In genomic region chr13:64178746-64179652, GRCm38 (mm10) we compare ENCODE assay signal across 17 mouse cellular contexts. TPM values are rescaled to one million over a fixed set of nuclear protein-coding genes. Genes with fewer than 3 reads are reported as not detected.
DNase-seq lines count a peak whose midpoint lies in the region; ATAC-seq lines count a peak whose summit lies in the region.
"Had no signal": no experiment of that assay in that cellular context is flagged by ENCODE, and none has a peak within 500 bp of the region (broad histone marks: within the 10 kb centered on the region; RNA-seq: fewer than 3 reads in every experiment).

No protein-coding gene starts in this region.

- H3K4me1 ChIP-seq in forebrain, embryonic 10.5 days, result peaks cover 8% of the 10 kb centered on the region
- H3K4me1 ChIP-seq in forebrain, embryonic 14.5 days (ENCODE audit: control insufficient read depth, insufficient read depth, low read length), result no peaks in the 10 kb centered on the region
- H3K4me1 ChIP-seq in hindbrain, embryonic 12.5 days, result no peaks in the 10 kb centered on the region
- no peaks in the 10 kb centered on the region for H3K4me1 ChIP-seq in hindbrain, embryonic 11.5 days (replicated peaks; ENCODE audit: control insufficient read depth, insufficient read depth, low read length)
- no peaks in the 10 kb centered on the region for H3K4me1 ChIP-seq in forebrain, embryonic 16.5 days (replicated peaks; ENCODE audit: control insufficient read depth, insufficient read depth, low read length)
- H3K4me1 ChIP-seq in liver, embryonic 15.5 days (replicated peaks), result peaks cover 5% of the 10 kb centered on the region; the same call in 1 of the 2 replicates
- H3K4me1 ChIP-seq: limb, embryonic 15.5 days; neural tube, embryonic 12.5 days had no signal

- no peak overlapping the region for H3K4me2 ChIP-seq in forebrain, embryonic 14.5 days (ENCODE audit: low read length)
- no peak overlapping the region for H3K4me2 ChIP-seq in hindbrain, embryonic 12.5 days (replicated peaks)
- no peak overlapping the region for H3K4me2 ChIP-seq in hindbrain, embryonic 11.5 days (replicated peaks; ENCODE audit: low read depth, low read length)
- no peak overlapping the region for H3K4me2 ChIP-seq in forebrain, embryonic 16.5 days (ENCODE audit: low read length)
- H3K4me2 ChIP-seq in liver, embryonic 15.5 days, result no peak overlapping the region
- H3K4me2 ChIP-seq: limb, embryonic 15.5 days; neural tube, embryonic 12.5 days had no signal

- H3K27ac ChIP-seq in forebrain, embryonic 10.5 days, result 0 out of 2 replicates have a peak overlapping the region, but pooled peaks have one; percentile 6
- H3K27ac ChIP-seq in forebrain, embryonic 14.5 days (ENCODE audit: low read depth, low read length), result no peak overlapping the region
- 0 out of 2 replicates have a peak overlapping the region, but pooled peaks have one; percentile 2 for H3K27ac ChIP-seq in hindbrain, embryonic 12.5 days
- H3K27ac ChIP-seq in hindbrain, embryonic 11.5 days (ENCODE audit: low read depth, low read length), result no peak overlapping the region
- H3K27ac ChIP-seq in forebrain, embryonic 16.5 days (ENCODE audit: low read length), result no peak overlapping the region
- H3K27ac ChIP-seq in liver, embryonic 15.5 days (replicated peaks), result peak overlapping the region; percentile 68
- H3K27ac ChIP-seq: limb, embryonic 15.5 days; neural tube, embryonic 12.5 days had no signal

- no peaks in the 10 kb centered on the region for H3K27me3 ChIP-seq in forebrain, embryonic 10.5 days (ENCODE audit: poor library complexity, severe bottlenecking)
- no peaks in the 10 kb centered on the region for H3K27me3 ChIP-seq in forebrain, embryonic 14.5 days (replicated peaks; ENCODE audit: control insufficient read depth, insufficient read depth, low read length)
- no peaks in the 10 kb centered on the region for H3K27me3 ChIP-seq in hindbrain, embryonic 12.5 days
- H3K27me3 ChIP-seq in hindbrain, embryonic 11.5 days (ENCODE audit: control insufficient read depth, insufficient read depth, low read length), result no peaks in the 10 kb centered on the region
- no peaks in the 10 kb centered on the region for H3K27me3 ChIP-seq in forebrain, embryonic 16.5 days (replicated peaks; ENCODE audit: control insufficient read depth, insufficient read depth, low read length)
- H3K27me3 ChIP-seq in liver, embryonic 15.5 days, result no peaks in the 10 kb centered on the region
- H3K27me3 ChIP-seq: limb, embryonic 15.5 days; megakaryocyte, embryonic 14.5 days; neural tube, embryonic 12.5 days had no signal

- no peak for DNase-seq in forebrain, embryonic 10.5 days (ENCODE audit: extremely low spot score, low spot score)
- no peak for DNase-seq in forebrain, embryonic 14.5 days (ENCODE audit: low spot score)
- no peak for DNase-seq in hindbrain, embryonic 11.5 days (ENCODE audit: low spot score)
- no peak for DNase-seq in adrenal gland, adult 2 months
- no peak for DNase-seq in layer of hippocampus, adult 11-12 months (ENCODE audit: low spot score)
- DNase-seq: cerebellum, adult 18-20 months; kidney, adult 11 months; lung, postnatal 14 days; right cerebral cortex, postnatal 25 days; thymus, postnatal 25 days had no signal

- WGBS in forebrain, embryonic 10.5 days, result 80% methylated on average over 13 of the region's 13 CpGs
- 64% methylated on average over 13 of the region's 13 CpGs for WGBS in forebrain, embryonic 14.5 days
- 75% methylated on average over 13 of the region's 13 CpGs for WGBS in hindbrain, embryonic 12.5 days
- WGBS in hindbrain, embryonic 11.5 days, result 72% methylated on average over 13 of the region's 13 CpGs
- WGBS in forebrain, embryonic 16.5 days, result 56% methylated on average over 13 of the region's 13 CpGs
- WGBS in liver, embryonic 15.5 days (ENCODE audit: insufficient replicate concordance), result 62% methylated on average over 13 of the region's 13 CpGs

- no peak overlapping the region for H3K9ac ChIP-seq in forebrain, embryonic 14.5 days (ENCODE audit: low read length)
- no peak overlapping the region for H3K9ac ChIP-seq in hindbrain, embryonic 12.5 days
- H3K9ac ChIP-seq in hindbrain, embryonic 11.5 days (ENCODE audit: low read depth, low read length), result no peak overlapping the region
- no peak overlapping the region for H3K9ac ChIP-seq in forebrain, embryonic 16.5 days (replicated peaks; ENCODE audit: low read depth, low read length)
- H3K9ac ChIP-seq in liver, embryonic 15.5 days, result no peak overlapping the region
- H3K9ac ChIP-seq: limb, embryonic 15.5 days; neural tube, embryonic 12.5 days had no signal

- ATAC-seq in forebrain, embryonic 14.5 days, result no peak
- ATAC-seq in hindbrain, embryonic 12.5 days (ENCODE audit: low FRiP score), result no peak
- ATAC-seq in hindbrain, embryonic 11.5 days (ENCODE audit: low FRiP score), result no peak
- ATAC-seq in forebrain, embryonic 16.5 days, result peak; percentile 58
- peak; percentile 39 for ATAC-seq in liver, embryonic 15.5 days (ENCODE audit: insufficient read depth)
- ATAC-seq: hindbrain, embryonic 16.5 days had no signal

- H3K36me3 ChIP-seq in forebrain, embryonic 10.5 days (replicated peaks), result peaks cover 13% of the 10 kb centered on the region; the same call in 1 of the 2 replicates
- 0 out of 2 replicates have a peak, but pooled peaks cover 11% of the 10 kb centered on the region for H3K36me3 ChIP-seq in forebrain, embryonic 14.5 days (ENCODE audit: control insufficient read depth, insufficient read depth, low read length)
- peaks cover 38% of the 10 kb centered on the region for H3K36me3 ChIP-seq in hindbrain, embryonic 12.5 days
- H3K36me3 ChIP-seq in hindbrain, embryonic 11.5 days (ENCODE audit: control insufficient read depth, insufficient read depth, low read length), result no peaks in the 10 kb centered on the region
- no peaks in the 10 kb centered on the region for H3K36me3 ChIP-seq in forebrain, embryonic 16.5 days (ENCODE audit: control insufficient read depth, insufficient read depth)
- H3K36me3 ChIP-seq in liver, embryonic 15.5 days (replicated peaks), result peaks cover 3% of the 10 kb centered on the region; the same call in 1 of the 2 replicates

- H3K9me3 ChIP-seq in forebrain, embryonic 10.5 days, result no peaks in the 10 kb centered on the region; the same call in 1 of the 2 replicates
- no peaks in the 10 kb centered on the region for H3K9me3 ChIP-seq in forebrain, embryonic 14.5 days (replicated peaks; ENCODE audit: control insufficient read depth, low read length)
- no peaks in the 10 kb centered on the region for H3K9me3 ChIP-seq in hindbrain, embryonic 12.5 days (replicated peaks)
- no peaks in the 10 kb centered on the region for H3K9me3 ChIP-seq in hindbrain, embryonic 11.5 days (ENCODE audit: control insufficient read depth, low read length)
- H3K9me3 ChIP-seq in forebrain, embryonic 16.5 days (ENCODE audit: control insufficient read depth, low read length), result no peaks in the 10 kb centered on the region
- H3K9me3 ChIP-seq in liver, embryonic 15.5 days (replicated peaks), result no peaks in the 10 kb centered on the region
- H3K9me3 ChIP-seq: limb, embryonic 15.5 days; megakaryocyte, embryonic 14.5 days; neural tube, embryonic 12.5 days had no signal

- H3K4me3 ChIP-seq in forebrain, embryonic 10.5 days, result no peak overlapping the region
- H3K4me3 ChIP-seq in forebrain, embryonic 14.5 days (ENCODE audit: low read depth, low read length), result no peak overlapping the region
- H3K4me3 ChIP-seq in hindbrain, embryonic 12.5 days, result no peak overlapping the region
- H3K4me3 ChIP-seq in hindbrain, embryonic 11.5 days (ENCODE audit: low read depth, low read length), result no peak overlapping the region
- no peak overlapping the region for H3K4me3 ChIP-seq in forebrain, embryonic 16.5 days (replicated peaks; ENCODE audit: low read length)
- H3K4me3 ChIP-seq in liver, embryonic 15.5 days (replicated peaks), result no peak overlapping the region
- H3K4me3 ChIP-seq: limb, embryonic 15.5 days; megakaryocyte, embryonic 14.5 days; neural tube, embryonic 12.5 days had no signal

RNA-seq across cellular contexts. Expression of gene Habp4, which starts 17.4 kb away (rescaled TPM):
- 13.7 and 16.3 TPM in 2 replicates for polyA plus RNA-seq in forebrain, embryonic 10.5 days (2016; fragmentation: Nextera tagmentation; extraction: Ambion mirVana)
- polyA plus RNA-seq in forebrain, embryonic 14.5 days (2014; fragmentation: Nextera tagmentation; extraction: Ambion mirVana), result 17.5 and 18.1 TPM in 2 replicates
- polyA plus RNA-seq in hindbrain, embryonic 12.5 days (2016; fragmentation: Nextera tagmentation; extraction: Ambion mirVana), result 38.0 TPM in 2 replicates
- 30.3 and 31.0 TPM in 2 replicates for polyA plus RNA-seq in hindbrain, embryonic 11.5 days (2014; fragmentation: Nextera tagmentation; extraction: Ambion mirVana)
- 15.9 and 18.1 TPM in 2 replicates for polyA plus RNA-seq in forebrain, embryonic 16.5 days (2015; fragmentation: Nextera tagmentation; extraction: Ambion mirVana)
- polyA plus RNA-seq in liver, embryonic 15.5 days (2015; fragmentation: Nextera tagmentation; extraction: Ambion mirVana), result 10.0 and 11.3 TPM in 2 replicates
- total RNA-seq in adrenal gland, adult 2 months (2021), result 10 to 100 TPM; 25.0 to 37.5 TPM
- 20.9 and 21.6 TPM in 2 replicates for polyA plus RNA-seq in adrenal gland, adult 2 months (2012; rRNA removed)

RNA-seq across cellular contexts. Expression of gene Zfp367, which starts 26.0 kb away (rescaled TPM):
- 17.6 and 18.8 TPM in 2 replicates for polyA plus RNA-seq in forebrain, embryonic 10.5 days (2016; fragmentation: Nextera tagmentation; extraction: Ambion mirVana)
- 13.0 and 15.0 TPM in 2 replicates for polyA plus RNA-seq in forebrain, embryonic 14.5 days (2014; fragmentation: Nextera tagmentation; extraction: Ambion mirVana)
- 13.8 and 14.0 TPM in 2 replicates for polyA plus RNA-seq in hindbrain, embryonic 12.5 days (2016; fragmentation: Nextera tagmentation; extraction: Ambion mirVana)
- 20.3 and 21.8 TPM in 2 replicates for polyA plus RNA-seq in hindbrain, embryonic 11.5 days (2014; fragmentation: Nextera tagmentation; extraction: Ambion mirVana)
- polyA plus RNA-seq in forebrain, embryonic 16.5 days (2015; fragmentation: Nextera tagmentation; extraction: Ambion mirVana), result 10.8 and 13.1 TPM in 2 replicates
- 20.6 and 22.1 TPM in 2 replicates for polyA plus RNA-seq in liver, embryonic 15.5 days (2015; fragmentation: Nextera tagmentation; extraction: Ambion mirVana)
- total RNA-seq in adrenal gland, adult 2 months (2021), result 10 to 100 TPM; 23.5 to 24.6 TPM
- 4.9 and 5.2 TPM in 2 replicates for polyA plus RNA-seq in adrenal gland, adult 2 months (2012; rRNA removed)

RNA-seq across cellular contexts. Expression of gene Slc35d2, which starts 49.8 kb away (rescaled TPM):
- 1.5 and 2.8 TPM in 2 replicates for polyA plus RNA-seq in forebrain, embryonic 10.5 days (2016; fragmentation: Nextera tagmentation; extraction: Ambion mirVana)
- polyA plus RNA-seq in forebrain, embryonic 14.5 days (2014; fragmentation: Nextera tagmentation; extraction: Ambion mirVana), result 0.76 and 1.2 TPM in 2 replicates
- 4.7 and 5.9 TPM in 2 replicates for polyA plus RNA-seq in hindbrain, embryonic 12.5 days (2016; fragmentation: Nextera tagmentation; extraction: Ambion mirVana)
- polyA plus RNA-seq in hindbrain, embryonic 11.5 days (2014; fragmentation: Nextera tagmentation; extraction: Ambion mirVana), result 5.6 and 6.9 TPM in 2 replicates
- polyA plus RNA-seq in forebrain, embryonic 16.5 days (2015; fragmentation: Nextera tagmentation; extraction: Ambion mirVana), result 0.46 and 0.86 TPM in 2 replicates
- polyA plus RNA-seq in liver, embryonic 15.5 days (2015; fragmentation: Nextera tagmentation; extraction: Ambion mirVana), result 7.1 and 8.1 TPM in 2 replicates
- 10 to 100 TPM in 1 of 2 experiments, 1 to 10 TPM in 1; 4.8 to 10.1 TPM for total RNA-seq in adrenal gland, adult 2 months (2021)
- 8.4 and 11.5 TPM in 2 replicates for polyA plus RNA-seq in adrenal gland, adult 2 months (2012; rRNA removed)

Comparison
In these comparisons a context has a peak if more than half of its experiments do, and no peak if none do; other contexts are left out.
1. H3K27ac ChIP-seq: peak in forebrain, embryonic 10.5 days (single experiment), hindbrain, embryonic 12.5 days (single experiment) and liver, embryonic 15.5 days (single experiment); none in forebrain, embryonic 14.5 days (single experiment), hindbrain, embryonic 11.5 days (single experiment) and forebrain, embryonic 16.5 days (single experiment).
2. ATAC-seq: peak in forebrain, embryonic 16.5 days (single experiment) and liver, embryonic 15.5 days (single experiment); none in forebrain, embryonic 14.5 days (single experiment), hindbrain, embryonic 12.5 days (single experiment) and hindbrain, embryonic 11.5 days (single experiment).